Mouse (Mus musculus): ENCODE results near the gene Irs2. TPM values are rescaled to one million over a fixed set of nuclear protein-coding genes. Genes with fewer than 3 reads are reported as not detected.
A peak's percentile ranks its signal among the peaks of the same experiment; 100 is the strongest.

Irs2 gene
- polyA plus RNA-seq, 1 experiment from 2014 or later, result 6.9 TPM

DNA sequence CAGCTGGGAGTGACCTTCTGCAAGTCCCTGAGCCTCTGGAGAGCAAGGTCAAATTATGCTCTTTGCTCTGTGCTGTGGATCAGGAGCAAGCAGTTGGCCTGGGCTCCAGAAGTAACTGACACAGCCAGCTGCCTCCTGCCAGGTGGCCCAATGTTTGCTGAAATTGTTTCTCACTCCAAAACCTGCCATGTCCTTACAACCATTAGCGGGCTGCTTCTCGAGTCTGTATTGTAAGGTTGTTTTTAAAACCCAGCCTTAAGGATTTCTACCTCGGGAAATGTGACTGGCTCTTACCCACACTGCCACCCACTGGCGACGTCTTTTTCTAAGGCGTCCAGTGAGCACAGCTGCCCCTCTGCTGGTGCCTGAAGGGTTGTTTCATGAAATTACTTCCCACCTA, 5.0 kb upstream of the Irs2 start:
- H3K4me3 ChIP-seq (ENCODE audit: low read depth, low read length), result no peak overlapping the region
- H3K27me3 ChIP-seq (ENCODE audit: control insufficient read depth, insufficient read depth, low read length), result no peaks in the 10 kb centered on the region
- H3K9me3 ChIP-seq (ENCODE audit: control insufficient read depth, low read length), result no peaks in the 10 kb centered on the region
- H3K4me2 ChIP-seq (ENCODE audit: low read depth), result no peak overlapping the region
- H3K27ac ChIP-seq (ENCODE audit: low read depth, low read length), result no peak overlapping the region
- DNase-seq (ENCODE audit: low spot score) (peak; percentile 76), ATAC-seq (ENCODE audit: insufficient read depth, low FRiP score, low TSS enrichment) (no peak)
- H3K4me1 ChIP-seq (ENCODE audit: control insufficient read depth, insufficient read depth, low read length), result 0 out of 2 replicates have a peak, but pooled peaks cover 2% of the 10 kb centered on the region
- H3K36me3 ChIP-seq (ENCODE audit: control insufficient read depth, insufficient read depth, low read length), result no peaks in the 10 kb centered on the region
- H3K9ac ChIP-seq (ENCODE audit: low read length), result no peak overlapping the region
- 1% methylated on average over 6 of the region's 6 CpGs for WGBS

GRCm38 (mm10) chr8:11011787-11012485, 3.7 kb upstream of the Irs2 start:
- 82% methylated on average over 3 of the region's 3 CpGs for WGBS
- no peaks in the 10 kb centered on the region for H3K27me3 ChIP-seq (ENCODE audit: control insufficient read depth, insufficient read depth, low read length)
- no peaks in the 10 kb centered on the region for H3K36me3 ChIP-seq (ENCODE audit: control insufficient read depth, insufficient read depth, low read length)
- no peak overlapping the region for H3K27ac ChIP-seq (ENCODE audit: low read depth, low read length)
- H3K9ac ChIP-seq (ENCODE audit: low read length), result no peak overlapping the region
- H3K4me3 ChIP-seq (ENCODE audit: low read depth, low read length), result no peak overlapping the region
- ATAC-seq (ENCODE audit: insufficient read depth, low FRiP score, low TSS enrichment) (no peak), DNase-seq (ENCODE audit: low spot score) (no peak)
- H3K9me3 ChIP-seq (ENCODE audit: control insufficient read depth, low read length), result no peaks in the 10 kb centered on the region
- no peak overlapping the region for H3K4me2 ChIP-seq (ENCODE audit: low read depth)
- 0 out of 2 replicates have a peak, but pooled peaks cover 5% of the 10 kb centered on the region for H3K4me1 ChIP-seq (ENCODE audit: control insufficient read depth, insufficient read depth, low read length)

GRCm38 (mm10) chr8:11010913-11011605, 2.8 kb upstream of the Irs2 start:
- H3K4me1 ChIP-seq (ENCODE audit: control insufficient read depth, insufficient read depth, low read length), result peaks cover 11% of the 10 kb centered on the region
- H3K4me2 ChIP-seq (ENCODE audit: low read depth), result no peak overlapping the region
- no peak overlapping the region for H3K27ac ChIP-seq (ENCODE audit: low read depth, low read length)
- no peak overlapping the region for H3K9ac ChIP-seq (ENCODE audit: low read length)
- no peaks in the 10 kb centered on the region for H3K36me3 ChIP-seq (ENCODE audit: control insufficient read depth, insufficient read depth, low read length)
- no peaks in the 10 kb centered on the region for H3K9me3 ChIP-seq (ENCODE audit: control insufficient read depth, low read length)
- H3K27me3 ChIP-seq (ENCODE audit: control insufficient read depth, insufficient read depth, low read length), result no peaks in the 10 kb centered on the region
- no peak for DNase-seq (ENCODE audit: low spot score)
- ATAC-seq (ENCODE audit: insufficient read depth, low FRiP score, low TSS enrichment), result no peak
- WGBS, result 25% methylated on average over 11 of the region's 11 CpGs
- H3K4me3 ChIP-seq (ENCODE audit: low read depth, low read length), result no peak overlapping the region

DNA sequence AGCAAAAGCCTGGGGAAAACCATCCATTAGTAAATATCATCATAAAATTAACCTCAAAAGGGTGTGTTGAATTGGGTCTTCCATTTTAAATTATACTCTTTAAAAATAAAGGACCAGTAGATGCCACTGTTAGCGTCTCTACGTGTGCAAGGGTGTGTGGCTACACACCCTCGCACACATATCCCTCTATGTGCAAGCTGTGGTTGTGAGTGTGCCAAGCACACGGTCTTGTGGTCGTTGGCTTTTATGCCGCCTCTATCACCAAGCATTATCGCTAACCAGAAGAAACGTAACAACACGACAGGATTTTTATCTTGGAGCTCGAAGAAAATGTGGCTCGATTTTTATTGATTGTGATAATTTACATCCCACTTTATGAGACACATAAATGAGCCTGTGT, 2.1 kb upstream of the Irs2 start:
- no peak for DNase-seq (ENCODE audit: low spot score)
- Histone ChIP-seq H3K4me1 (ENCODE audit: control insufficient read depth, insufficient read depth, low read length) (peaks cover 17% of the 10 kb centered on the region), H3K4me3 (ENCODE audit: low read depth, low read length) (no peak overlapping the region)

GRCm38 (mm10) chr8:11009431-11010071, 1.3 kb upstream of the Irs2 start:
- Histone ChIP-seq H3K4me1 (ENCODE audit: control insufficient read depth, insufficient read depth, low read length) (peaks cover 24% of the 10 kb centered on the region), H3K9me3 (ENCODE audit: control insufficient read depth, low read length) (no peaks in the 10 kb centered on the region), H3K27me3 (ENCODE audit: control insufficient read depth, insufficient read depth, low read length) (no peaks in the 10 kb centered on the region), H3K4me2 (ENCODE audit: low read depth) (peak overlapping the region; percentile 79), H3K9ac (ENCODE audit: low read length) (peak overlapping the region; percentile 88), H3K36me3 (ENCODE audit: control insufficient read depth, insufficient read depth, low read length) (no peaks in the 10 kb centered on the region; the same call in 1 of the 2 replicates), H3K27ac (ENCODE audit: low read depth, low read length) (peak overlapping the region; percentile 97), H3K4me3 (ENCODE audit: low read depth, low read length) (peak overlapping the region; percentile 87)
- under 1% methylated on average over 61 of the region's 62 CpGs for WGBS
- ATAC-seq (ENCODE audit: insufficient read depth, low FRiP score, low TSS enrichment) (peak; percentile 49), DNase-seq (ENCODE audit: low spot score) (peak; percentile 83)

More for the DNA sequence above, 2.1 kb upstream of the Irs2 start:
- WGBS, result 56% methylated on average over 11 of the region's 11 CpGs
- ATAC-seq (ENCODE audit: insufficient read depth, low FRiP score, low TSS enrichment), result no peak
- no peak overlapping the region for H3K9ac ChIP-seq (ENCODE audit: low read length)
- no peaks in the 10 kb centered on the region; the same call in 1 of the 2 replicates for H3K36me3 ChIP-seq (ENCODE audit: control insufficient read depth, insufficient read depth, low read length)
- no peak overlapping the region; the same call in 1 of the 2 replicates for H3K4me2 ChIP-seq (ENCODE audit: low read depth)
- H3K9me3 ChIP-seq (ENCODE audit: control insufficient read depth, low read length), result no peaks in the 10 kb centered on the region
- no peak overlapping the region for H3K27ac ChIP-seq (ENCODE audit: low read depth, low read length)
- H3K27me3 ChIP-seq (ENCODE audit: control insufficient read depth, insufficient read depth, low read length), result no peaks in the 10 kb centered on the region

DNA sequence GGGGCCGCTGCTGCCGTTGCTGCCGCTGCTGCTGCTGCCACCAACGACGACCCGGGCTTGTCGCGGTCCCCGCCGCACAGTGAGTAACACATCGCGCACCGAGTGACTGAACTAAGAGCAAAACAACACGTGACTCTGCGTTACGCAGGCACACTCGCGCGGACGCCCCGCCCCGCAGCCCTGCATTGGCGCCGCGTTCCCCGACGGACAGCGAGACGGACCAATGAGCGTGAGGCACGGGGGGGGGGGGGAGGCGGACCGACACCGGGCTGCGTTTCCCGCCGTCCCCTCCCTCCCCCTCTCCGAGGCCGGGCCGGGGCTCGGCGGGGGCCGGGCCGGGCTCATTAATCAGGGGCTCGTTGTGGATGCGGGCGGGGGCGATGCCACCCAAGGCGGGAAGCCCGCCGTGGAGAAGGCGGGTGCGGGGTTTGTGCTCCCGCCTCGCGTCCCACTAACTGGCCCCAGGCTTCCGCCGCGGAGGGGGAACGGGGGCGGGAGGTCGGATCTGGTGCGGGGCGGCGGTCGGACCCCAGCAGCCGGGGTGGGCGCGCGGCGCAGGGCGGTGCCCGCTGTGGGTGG, 673 bp upstream of the Irs2 start:
- Histone ChIP-seq H3K27me3 (ENCODE audit: control insufficient read depth, insufficient read depth, low read length) (no peaks in the 10 kb centered on the region), H3K9me3 (ENCODE audit: control insufficient read depth, low read length) (no peaks in the 10 kb centered on the region), H3K36me3 (ENCODE audit: control insufficient read depth, insufficient read depth, low read length) (no peaks in the 10 kb centered on the region; the same call in 1 of the 2 replicates), H3K9ac (ENCODE audit: low read length) (peak overlapping the region; percentile 88), H3K4me3 (ENCODE audit: low read depth, low read length) (peak overlapping the region; percentile 87), H3K27ac (ENCODE audit: low read depth, low read length) (peak overlapping the region; percentile 97), H3K4me1 (ENCODE audit: control insufficient read depth, insufficient read depth, low read length) (peaks cover 30% of the 10 kb centered on the region), H3K4me2 (ENCODE audit: low read depth) (peak overlapping the region; percentile 79)
- DNase-seq (ENCODE audit: low spot score), result peak; percentile 97
- 0% methylated on average over 36 of the region's 73 CpGs for WGBS
- peak; percentile 86 for ATAC-seq (ENCODE audit: insufficient read depth, low FRiP score, low TSS enrichment)

DNA sequence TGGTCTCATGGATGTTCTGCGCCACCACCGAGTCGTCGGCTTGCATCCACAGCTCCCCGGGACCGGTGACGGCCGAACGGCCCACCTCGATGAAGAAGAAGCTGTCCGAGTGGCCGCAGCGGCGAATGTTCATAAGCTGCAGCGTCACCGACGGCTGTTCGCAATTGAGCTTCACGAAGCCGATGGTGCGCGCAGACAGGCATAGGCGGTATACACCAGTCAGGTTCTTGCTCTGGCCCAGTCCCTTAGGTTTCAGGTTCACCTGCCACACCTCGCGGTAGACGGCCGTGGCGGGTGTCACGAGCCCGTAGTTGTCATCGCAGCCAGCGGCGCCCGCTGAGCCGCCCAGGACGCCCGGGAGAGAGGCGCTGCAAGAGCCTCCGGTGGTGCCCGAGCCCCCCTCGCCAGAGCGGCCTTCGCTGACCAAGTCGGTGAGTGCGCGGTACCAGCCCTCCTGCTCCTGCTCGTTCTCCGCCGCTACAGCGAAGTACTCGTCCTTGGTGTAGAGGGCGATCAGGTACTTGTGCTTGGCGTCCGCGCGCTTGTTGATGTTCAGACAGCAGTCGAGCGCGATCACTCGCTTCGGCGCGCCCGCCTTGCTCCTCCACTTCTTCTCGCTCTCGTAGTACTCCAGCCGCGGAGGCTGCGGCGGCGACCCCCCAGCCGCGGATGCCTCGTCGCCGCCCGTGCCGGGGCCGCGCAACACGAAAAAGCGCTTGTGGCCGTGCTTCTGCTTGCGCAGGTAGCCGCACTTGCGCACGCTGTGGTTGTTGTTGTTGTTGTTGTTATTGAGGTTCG, 478 bp downstream of the Irs2 start:
- no peak for ATAC-seq (ENCODE audit: insufficient read depth, low FRiP score, low TSS enrichment)

More for the DNA sequence above, 478 bp downstream of the Irs2 start:
- under 1% methylated on average over 87 of the region's 88 CpGs for WGBS
- Histone ChIP-seq H3K4me2 (ENCODE audit: low read depth) (peak overlapping the region; percentile 79), H3K9me3 (ENCODE audit: control insufficient read depth, low read length) (no peaks in the 10 kb centered on the region), H3K27me3 (ENCODE audit: control insufficient read depth, insufficient read depth, low read length) (no peaks in the 10 kb centered on the region), H3K27ac (ENCODE audit: low read depth, low read length) (peak overlapping the region; percentile 97), H3K4me3 (ENCODE audit: low read depth, low read length) (peak overlapping the region; percentile 87), H3K36me3 (ENCODE audit: control insufficient read depth, insufficient read depth, low read length) (no peaks in the 10 kb centered on the region; the same call in 1 of the 2 replicates), H3K4me1 (ENCODE audit: control insufficient read depth, insufficient read depth, low read length) (peaks cover 42% of the 10 kb centered on the region), H3K9ac (ENCODE audit: low read length) (peak overlapping the region; percentile 87)
- DNase-seq (ENCODE audit: low spot score), result peak; percentile 68
